Mouse (Mus musculus) kidney, adult 11 months (tissue): Measurements from ENCODE around the gene Sim1.

Experiments
- DNase-seq: peaks from one replicate; pipeline ENCODE4 v3.0.0; 2022

The Sim1 gene

DNA sequence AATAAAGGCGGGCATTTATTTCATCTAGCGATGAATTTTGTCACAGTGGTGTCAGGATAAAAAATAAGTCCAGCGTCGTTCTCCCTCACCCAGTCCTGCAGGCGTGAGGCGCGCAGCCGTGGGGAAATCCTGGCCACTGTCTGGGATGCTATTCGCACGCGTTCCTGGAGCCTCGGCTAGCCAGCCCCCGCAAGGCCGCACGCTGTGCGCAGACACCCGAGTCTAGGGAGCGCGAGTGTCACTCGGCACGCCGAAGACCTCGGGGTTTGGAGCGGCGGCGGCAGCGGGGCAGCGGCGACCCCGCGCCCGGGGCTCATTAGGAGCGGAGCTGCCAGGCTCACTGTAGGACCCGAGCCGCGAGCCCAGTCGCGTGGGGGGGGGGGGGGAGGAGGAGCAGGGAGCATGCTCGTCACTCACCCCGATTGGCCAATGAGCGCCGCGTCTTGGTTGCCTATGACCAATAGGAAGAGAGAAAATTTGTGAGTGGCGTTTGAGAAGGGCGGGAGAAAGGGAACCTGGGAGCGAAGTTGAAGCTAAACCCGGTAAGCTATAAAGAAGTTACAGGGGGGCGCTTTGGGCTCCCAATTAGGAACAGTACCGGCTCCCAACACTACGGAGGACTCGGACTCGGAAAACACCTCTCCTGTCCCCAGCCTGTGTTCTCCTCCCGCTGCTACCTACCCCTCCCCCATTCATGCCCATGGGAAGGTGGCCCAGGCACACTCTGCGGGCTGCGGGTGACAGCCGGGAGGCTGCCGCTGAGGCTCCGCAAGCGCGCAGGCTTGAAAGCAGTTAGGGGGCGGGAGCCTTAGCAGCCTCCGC is at the start of gene Sim1:
Gene Sim1 (plus strand): TSS at position 585 of the 822 bp plus-strand sequence.
- DNase-seq = peak; percentile 90

DNA sequence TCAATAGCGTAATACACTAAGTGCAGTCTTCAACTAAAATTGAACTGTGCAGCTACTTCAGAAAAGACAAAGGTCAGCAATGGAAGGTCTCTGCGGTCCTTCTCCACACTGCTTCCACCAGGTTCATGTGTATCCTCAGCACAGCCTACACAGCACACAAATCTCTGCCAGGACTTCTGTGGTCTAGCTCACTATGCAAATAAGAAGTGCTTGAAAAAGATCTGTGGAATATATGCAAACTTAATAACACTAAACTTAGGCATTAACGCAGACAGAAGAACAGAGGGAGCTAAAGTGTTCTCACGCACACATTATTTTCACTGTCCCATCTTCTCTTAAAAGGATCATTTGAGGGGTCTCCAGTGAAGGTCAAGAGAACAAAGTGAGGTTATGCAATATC is 26.4 kb upstream of the Sim1 start:
- no peak for DNase-seq

DNA sequence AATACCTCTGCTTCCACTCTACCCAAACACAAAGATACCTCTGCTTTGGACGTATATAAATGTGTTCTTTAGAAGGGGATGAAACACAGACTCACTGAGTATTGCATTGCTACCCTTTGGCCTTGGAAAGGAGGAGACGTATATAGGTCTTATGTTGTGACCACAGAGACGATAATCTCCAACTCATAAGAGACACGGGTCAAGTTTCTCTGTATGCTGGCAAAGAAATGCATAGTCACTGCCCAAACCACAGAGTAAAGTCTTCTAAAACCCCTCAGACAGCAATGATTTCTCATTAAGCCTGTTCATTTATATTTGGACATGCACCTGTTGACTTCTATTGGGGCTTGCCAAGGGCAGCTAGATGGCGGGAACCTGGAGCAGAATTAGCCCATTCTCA is 17.6 kb upstream of the Sim1 start:
- DNase-seq = no peak

DNA sequence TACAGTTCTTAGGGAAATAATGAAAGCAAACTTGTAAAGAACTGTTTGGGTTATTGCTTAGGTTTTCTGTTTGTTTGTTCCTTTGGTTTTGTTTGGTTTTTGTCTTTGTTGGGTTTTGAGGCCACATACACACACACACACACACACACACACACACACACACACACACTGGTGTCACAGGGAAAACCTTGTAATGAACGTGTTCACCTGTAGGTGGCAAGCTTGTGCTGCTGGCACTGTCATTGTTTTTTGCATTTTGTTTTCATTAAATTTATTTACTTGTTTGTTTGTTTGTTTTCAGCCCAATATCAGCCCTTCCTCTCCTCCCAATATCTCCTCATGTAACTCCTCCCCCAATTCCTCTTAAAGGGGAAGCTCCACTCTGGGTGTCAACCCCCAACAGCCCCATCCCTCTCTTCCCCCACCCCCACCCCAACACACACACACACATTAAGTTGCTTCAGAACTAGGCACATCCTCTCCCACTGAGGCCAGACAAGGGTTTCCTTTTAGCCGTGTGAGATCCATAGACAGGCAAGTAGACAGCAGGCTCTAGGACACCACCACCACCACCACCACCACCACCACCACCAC is 13.0 kb upstream of the Sim1 start:
- no peak for DNase-seq

DNA sequence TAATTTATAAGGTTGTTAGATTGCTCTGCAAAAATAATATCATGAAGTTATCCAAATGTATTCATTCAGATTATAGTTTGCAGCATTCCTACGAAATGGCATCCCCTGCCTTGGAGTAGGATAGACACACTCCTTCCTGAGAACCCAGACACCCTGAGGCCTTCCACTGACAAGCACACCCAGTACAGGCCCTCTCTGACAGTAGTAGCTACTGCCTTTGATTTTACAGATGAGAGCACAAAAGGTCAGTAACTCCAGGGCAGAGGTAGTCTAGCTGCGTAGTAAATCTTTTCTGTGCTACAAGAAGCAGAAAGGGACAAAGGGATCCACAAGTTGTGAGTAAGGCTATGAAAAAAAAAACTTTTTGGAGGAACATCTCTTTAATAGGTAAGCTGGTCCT is 12.2 kb upstream of the Sim1 start:
- no peak for DNase-seq

DNA sequence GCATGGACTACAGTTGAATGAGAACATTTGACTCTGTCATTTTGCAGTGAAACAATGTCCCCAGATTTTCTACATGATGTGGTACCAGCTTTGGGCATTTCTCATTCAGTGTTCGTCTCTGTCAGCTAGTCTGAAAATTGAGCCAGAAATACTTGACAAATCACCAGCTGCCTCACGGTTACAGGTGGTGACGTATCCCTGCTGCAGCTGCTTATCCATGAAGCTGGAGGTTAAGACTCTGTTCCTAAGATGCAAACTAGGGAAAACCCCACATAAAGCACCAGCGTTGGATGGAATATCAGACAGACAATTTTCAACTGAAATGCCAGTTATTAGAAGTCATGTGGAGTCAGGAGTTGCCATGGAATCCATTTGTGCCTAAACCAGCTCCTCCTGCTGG is 8.2 kb upstream of the Sim1 start:
- DNase-seq = no peak

DNA sequence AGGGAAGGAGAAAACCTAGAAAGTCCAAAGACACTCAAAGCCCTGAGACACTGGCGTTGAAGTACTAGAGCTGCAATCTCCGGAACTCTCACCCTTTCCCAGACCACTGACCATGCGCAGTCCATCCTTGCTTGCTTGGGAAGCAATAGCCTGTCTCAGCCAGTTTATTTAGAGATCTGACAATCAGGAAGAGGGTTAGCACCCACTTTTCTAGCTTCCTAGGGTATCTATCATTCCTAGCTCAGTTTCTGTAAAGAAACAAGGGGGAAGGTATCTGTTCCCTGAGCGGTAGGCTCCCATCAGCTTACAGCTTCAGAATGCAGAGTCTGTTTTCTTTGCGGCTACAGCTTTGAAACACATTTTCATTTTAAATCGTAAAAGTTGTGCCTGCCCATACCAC is 3.9 kb upstream of the Sim1 start:
- DNase-seq = no peak

DNA sequence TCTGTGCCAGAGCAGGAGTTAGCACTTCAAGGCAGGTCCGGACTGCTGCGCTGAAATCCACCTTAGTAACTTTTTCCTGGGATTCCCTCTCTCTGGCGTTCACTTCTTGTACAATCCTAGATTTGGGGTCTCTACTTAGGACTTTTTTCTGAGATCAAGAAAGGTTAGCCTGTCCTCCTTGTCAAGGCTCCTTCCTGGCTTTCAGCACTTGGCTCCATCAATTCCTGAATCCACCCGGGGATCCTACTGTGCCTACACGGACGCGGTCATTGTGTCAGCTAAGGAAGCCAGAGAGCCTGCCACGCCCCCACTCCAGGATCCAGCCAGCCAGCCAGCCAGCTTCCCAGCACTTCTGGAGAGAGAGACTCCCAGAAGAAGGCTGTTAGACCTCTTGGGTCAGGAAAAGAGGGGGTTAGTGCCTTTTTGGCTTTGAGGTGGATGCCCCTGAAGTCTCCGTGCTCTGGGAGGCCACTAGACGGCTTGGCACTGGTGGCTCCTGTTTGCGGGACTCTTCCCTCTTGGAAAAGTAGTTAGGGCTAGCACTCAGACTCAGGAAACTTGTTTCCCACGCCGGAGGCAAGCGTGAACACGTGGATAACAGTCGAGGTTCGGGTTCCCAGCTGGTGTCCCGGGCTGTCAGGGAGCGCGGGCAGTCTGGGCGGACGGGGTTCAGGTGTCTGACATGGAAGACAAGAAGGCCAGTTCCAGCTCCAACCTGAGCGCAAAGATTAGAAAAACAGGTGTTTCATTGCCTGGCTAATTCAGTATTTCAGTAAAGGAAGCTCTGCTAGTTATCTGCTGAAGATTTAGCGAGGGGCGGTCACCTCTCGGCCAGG is 2.5 kb upstream of the Sim1 start:
- no peak for DNase-seq

DNA sequence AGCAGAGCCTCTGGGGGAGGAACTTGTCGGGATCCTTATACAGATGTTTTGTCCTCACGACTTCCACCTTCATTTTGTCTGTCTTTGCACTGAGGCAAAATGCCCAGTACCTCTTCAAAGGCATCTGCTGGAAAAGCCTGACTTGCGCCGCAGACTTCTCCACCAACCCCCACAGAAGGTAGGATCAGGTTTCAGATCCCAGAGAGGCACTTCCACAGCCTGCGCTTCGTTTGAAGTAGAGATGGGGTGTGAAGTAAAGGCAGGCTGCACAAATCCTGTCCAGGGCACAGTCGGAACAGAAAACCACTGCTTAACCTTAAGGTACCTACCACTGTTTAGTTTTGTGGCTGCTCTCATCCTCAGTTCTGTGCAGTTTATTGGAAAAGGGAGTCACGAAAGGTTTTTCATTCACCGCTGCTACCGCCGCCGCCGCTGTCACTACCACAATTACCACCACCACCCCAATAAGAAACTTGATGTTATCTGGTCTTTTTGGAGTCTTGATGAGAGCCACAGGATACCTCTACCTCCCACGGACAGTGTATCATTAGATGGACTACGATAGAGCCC is 1.7 kb upstream of the Sim1 start:
- peak; percentile 46 for DNase-seq

DNA sequence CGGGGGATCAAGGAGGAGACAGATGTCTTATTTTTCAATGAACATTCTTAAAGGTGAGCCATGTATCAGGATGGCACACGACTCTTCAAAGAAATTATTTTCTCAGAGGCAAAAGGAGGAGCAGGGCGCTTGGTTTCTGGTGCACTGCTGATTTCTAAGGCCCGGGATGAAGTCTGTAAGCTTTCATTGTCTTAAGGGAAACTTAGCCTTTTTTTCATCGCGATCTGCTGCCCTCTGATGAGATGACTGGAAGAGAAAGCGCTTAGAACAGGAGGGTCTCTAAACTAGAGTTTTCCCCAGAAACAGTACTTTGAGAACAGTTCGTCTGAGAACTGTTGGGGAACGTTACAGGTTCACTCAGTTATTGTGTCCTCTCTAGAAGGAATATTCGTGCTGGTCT is 1.0 kb upstream of the Sim1 start:
- no peak for DNase-seq

DNA sequence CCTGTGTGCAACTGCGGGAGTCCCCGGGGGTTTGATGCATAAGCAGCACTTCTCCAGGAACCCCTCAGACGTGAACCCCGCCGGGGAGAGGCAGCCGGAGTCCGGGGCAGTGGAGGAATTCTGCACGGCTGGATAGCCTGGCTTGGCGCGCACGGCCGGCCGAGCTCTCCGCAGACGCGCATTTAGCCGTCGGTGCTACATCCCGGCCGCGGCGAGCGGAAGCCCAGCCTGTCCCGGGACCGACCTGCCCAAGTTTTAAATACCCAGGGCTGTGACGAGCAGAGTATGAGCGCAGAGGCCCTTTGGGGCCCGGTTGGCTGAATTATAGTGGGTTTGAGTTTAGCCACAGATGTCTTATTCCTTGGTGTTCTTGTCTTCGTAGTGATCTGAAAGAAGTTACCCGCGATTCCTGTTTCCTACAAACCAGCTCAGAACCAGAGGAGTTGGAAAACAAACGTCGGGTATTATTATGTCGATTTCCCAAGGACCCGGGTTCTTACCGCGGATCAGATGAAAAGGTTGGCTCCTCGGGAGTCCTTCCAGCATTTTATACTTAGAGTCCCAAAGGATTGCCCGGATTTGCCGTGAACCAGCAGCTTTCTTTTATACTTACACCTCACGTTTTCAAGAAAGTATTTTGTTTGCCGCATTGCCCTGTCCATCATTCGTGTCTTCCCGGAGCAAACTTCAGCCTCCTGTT is 687 bp downstream of the Sim1 start:
- DNase-seq = no peak

DNA sequence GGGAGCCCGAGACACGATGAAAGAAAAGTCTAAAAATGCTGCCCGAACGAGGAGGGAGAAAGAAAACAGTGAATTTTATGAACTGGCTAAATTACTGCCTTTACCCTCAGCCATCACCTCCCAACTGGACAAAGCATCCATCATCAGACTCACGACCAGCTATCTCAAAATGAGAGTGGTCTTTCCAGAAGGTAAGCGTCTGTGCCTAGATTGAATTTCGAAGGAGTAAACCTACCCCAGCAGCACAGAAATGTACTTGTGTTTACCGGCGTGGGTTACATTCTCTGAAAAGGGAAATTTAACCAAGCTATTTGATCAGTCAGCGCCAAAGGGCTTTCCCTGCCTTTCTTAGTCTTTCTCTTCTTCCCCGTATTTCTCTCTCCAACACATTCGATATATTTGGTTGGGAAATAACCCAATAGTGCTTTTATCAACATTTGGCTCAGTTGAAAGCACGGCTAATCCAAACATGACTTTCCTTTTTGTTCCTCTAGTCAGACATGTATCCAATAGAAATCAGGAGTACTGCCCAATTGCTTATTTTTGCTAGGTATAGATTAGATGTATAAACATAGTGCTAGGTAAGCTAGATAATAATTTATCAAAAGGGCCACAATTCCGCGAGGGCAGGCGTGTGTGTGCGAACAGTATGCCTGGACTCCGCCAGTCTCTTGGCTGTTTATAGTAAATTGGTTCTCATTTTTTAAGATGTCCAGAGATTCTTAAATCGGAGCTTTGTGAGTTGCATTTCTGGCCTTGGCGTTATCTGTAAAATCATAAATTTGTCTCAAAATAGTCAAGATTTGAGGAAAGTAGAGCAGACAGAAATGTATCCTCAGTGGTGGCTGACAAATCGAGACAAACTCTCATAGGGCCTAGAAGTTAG is 1.6 kb downstream of the Sim1 start:
- DNase-seq = no peak

DNA sequence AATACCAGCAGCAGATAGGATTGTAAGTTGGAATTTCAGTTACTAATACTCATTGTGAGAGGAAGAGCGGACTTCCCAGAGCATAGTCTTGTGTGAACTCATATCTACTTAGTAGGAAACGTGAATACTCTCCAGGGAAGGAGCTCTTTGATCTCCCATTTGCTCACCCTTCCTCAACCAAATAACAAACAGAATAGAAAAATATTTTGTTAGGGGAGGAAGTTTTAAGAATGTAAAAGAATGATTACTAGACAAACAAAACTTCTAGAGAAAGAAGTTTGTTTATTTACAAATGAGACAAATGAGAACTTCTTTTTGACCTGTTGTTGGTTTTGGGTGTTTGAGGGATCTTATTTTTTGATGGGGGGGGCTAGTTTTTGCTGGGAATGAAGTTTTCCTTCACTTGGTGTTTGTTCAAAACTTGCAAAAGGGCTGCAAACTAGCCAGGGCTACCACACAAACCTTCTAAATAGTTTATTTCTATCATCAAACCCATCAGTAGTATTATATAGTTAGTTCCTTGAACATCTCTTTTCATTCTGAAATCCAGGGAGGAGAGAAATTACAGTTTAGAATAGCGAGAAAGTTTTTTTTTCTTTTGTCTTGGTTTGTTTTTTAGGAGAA is 2.3 kb downstream of the Sim1 start:
- DNase-seq = no peak

DNA sequence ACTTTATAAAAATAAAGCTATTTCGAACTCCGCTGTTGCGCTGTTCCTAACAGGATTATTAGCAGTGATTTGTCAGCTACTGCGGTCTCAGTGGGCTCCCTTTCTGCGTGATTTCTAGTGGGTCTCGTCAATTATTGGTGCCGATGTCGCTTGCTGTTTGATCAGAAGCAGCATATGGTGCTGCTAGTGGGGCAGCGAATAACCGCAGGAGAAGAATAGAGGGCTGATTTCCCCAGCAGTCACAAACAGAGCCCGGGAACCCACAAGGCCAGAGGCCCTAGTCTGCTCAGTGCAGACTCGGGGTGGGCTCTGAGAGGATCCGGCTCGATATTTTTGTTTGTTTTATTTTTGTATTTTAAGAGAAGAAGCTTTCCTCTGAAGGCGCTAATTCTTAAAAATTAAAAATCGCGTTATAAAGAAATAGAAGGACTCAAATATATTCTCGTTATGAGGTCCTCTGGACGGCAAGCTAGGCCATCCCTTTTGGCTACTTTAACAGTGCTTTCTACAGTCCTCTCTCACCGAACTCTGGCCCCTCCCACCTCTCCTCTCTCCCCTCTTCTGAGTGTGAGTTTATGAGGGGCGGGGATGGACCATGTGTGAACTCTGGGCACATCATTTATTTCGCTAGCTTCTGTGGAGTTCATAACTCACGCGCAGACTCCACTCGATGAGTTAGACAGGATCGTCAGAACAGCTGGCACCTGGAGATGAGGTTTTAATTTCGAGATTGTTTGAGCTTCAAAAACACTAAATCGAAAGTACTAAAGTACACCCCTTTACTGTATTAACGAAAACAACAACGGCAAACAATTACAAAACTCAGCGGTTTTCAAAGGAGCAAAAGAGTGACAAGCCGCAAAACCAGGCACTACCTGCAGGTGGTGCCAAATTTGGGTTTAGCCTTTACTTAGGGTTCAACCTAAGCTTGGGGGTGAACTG is 3.2 kb downstream of the Sim1 start:
- DNase-seq = peak; percentile 62

DNA sequence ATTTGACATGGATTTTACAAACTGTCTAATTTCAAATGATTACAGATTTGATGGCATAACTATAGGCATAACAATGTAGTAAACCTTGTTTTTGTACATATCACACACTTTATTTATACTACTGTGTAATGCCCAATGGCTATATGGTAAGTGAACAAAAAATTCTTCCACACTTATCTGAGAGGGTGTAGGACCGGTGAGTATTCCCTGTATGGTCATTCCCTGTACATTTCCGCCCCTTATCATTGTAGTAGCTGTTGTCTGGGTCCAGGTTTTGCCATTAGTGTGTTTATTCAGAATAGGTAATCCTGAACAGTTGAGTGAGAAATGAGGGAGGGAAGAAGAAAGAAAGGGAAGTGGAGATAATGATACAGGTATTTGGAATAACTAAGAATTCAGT is 4.1 kb downstream of the Sim1 start:
- DNase-seq = no peak

DNA sequence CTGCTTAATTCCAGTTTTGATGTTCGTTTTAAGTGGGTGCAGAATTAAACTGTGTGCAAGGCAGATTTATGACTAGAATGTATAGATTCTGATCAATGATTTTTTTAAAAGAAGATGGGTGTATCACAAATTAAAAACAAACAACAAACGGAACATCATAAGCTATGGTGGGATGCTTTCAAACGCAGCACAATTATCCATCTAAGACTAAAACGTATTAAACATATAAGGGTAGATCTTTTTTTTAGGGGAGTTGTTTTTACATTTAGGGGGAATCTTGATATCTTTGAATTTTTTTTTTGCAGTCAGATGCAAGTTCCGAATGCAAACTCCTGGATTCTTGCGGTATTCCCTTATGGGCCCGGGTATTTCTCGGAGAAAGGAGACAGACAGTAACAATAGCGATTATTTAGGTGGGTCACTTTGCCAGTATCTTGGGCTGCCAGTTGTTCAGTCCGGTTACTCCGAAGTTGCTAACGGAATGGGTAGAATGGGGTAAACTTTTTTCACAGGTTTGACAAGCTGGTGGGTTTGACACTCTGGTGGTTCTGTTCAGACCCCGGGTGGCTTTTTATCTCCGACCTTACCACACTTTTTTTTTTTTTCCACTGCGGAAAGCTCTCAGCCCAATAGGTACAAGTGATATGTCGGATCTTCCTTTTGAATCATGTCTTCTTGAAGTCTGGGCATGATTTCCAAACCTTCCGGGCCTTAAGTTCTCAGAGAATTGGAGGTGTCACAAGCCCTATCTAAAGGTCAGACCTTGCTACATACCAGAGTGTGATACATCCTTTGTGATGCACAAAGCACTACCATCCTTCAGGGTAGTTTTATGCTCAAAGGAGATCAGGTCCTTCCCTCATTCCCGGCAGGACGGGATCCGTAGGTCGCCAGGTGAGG is 5.5 kb downstream of the Sim1 start:
- DNase-seq = no peak

DNA sequence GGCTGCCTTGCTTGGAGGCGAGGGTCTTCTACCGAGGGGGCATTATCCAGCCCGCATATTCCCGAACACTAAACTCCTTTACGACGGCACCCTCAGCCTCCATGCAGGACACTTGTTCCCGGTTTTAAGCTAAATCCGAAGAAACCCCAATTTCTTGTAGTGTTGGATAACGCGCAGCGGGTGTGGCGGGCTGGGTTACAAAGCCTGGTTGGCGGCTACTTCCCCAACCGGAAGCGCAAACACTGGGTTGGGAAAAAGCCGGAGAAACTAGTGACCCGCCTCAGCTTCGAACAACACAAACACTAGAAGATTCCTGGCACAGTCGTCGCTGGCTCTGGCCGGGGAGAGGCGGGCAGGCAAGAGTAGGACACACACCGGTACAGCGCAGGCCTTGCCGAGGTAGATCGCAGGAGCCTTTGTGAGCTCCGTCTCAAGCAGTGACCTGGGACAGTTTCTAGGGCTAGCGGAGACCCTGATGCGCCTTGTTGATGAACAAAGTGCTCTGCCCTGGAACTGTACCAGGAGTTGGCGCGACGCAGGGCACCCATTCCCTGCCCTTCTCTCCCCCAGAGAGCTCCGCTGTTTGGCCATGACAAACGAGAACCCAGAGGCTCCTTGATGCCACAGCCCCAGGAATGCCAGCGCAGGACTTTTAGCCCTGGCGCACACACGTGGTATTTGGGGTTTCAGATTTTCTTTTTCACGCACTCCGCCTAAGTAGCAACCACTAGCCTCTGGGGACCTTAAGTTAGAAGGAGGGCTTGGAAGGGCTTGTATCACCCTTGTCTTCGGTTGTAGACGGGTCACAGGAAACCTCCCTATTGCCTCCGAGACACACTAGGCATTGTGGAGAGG is 6.4 kb downstream of the Sim1 start:
- peak; percentile 43 for DNase-seq
